Mouse (Mus musculus) erythroblast, adult 5-6 weeks (primary cell): ENCODE results near the gene Kcnk5. TPM values are rescaled to one million over a fixed set of nuclear protein-coding genes. Genes with fewer than 3 reads are reported as not detected.
A peak's percentile ranks its signal among the peaks of the same experiment; 100 is the strongest.

Experiments used
- ATAC-seq: replicated peaks from 2 replicates; pipeline ENCODE4 v1.8.0; 2016; ENCODE audit warnings: moderate number of reproducible peaks, mild to moderate bottlenecking, moderate TSS enrichment, inconsistent platforms; ENCODE audit not compliant: poor library complexity, low FRiP score, severe bottlenecking
- total RNA-seq, 2 experiments: library from RNA; stranded (forward) in 1 of 2; stranded (reverse) in 1 of 2; fragments of 150-400 nt in 1 of 2; fragments of 200-764, 138-1000 nt in 1 of 2; gene quantifications; 2 replicates each; pipeline versions ENCODE4 v1.2.3 to v1.2.4; 2015 to 2017; ENCODE audit warnings: low replicate concordance in 2 of 2

Kcnk5 gene
- total RNA-seq (2015; ENCODE audit: low replicate concordance) (not detected in 2 replicates), total RNA-seq (2017; ENCODE audit: low replicate concordance) (0.26 and 2.0 TPM in 2 replicates)

DNA sequence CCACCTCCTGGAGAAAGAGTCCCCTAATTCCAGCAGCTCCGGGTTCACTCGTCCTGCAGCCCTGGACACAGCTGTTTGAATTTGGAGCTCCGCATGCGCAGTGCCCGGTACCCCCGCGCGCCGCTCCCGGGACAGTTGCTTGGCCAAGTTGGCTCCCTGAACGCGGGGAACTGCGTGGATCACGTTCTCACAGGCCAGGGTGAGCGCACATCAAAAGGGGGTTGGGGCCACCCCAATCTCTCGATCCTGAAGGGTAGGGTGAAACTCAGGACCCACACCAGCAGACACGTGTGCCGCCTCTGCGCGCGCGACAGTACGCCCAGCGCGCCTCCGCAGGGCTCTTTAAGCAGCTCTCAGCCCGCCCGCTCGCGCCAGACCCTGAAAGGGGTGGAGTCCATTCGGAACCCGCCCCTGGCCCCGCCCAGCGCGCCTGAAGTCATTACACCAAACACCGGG, at the start of gene Kcnk5:
Gene Kcnk5, minus strand, starts transcription at position 344 of the 456 bp plus-strand sequence.
- ATAC-seq, result peak; percentile 90

DNA sequence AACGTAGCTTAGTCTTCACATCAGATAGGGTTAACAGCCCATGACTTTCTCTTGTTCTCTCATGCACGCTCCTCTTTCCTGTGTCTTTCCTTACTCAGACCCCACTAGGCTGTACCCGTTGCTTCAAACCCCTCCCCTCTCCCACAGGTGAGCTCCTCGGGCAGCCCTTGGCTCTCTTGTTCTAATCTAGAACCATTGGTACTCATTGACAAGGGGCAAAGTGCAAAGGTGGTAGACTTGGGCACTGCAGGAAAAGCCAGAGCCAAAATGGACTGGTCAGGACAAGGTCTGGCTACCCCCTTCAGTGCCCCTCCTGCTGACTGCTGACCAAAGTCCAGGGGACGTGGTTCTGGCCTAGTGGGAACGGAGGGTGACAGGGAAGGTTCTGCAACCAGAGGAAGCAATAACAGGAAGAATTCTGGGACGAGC, 48.5 kb upstream of the Kcnk5 start:
- ATAC-seq, result no peak

- ATAC-seq, result no peak
These were observed 47.8 kb upstream of the Kcnk5 start for GRCm38 (mm10) chr14:20229437-20229836.

- ATAC-seq, result no peak; the same call in 1 of the 2 replicates
These were observed 46.7 kb upstream of the Kcnk5 start for GRCm38 (mm10) chr14:20228336-20228735.

DNA sequence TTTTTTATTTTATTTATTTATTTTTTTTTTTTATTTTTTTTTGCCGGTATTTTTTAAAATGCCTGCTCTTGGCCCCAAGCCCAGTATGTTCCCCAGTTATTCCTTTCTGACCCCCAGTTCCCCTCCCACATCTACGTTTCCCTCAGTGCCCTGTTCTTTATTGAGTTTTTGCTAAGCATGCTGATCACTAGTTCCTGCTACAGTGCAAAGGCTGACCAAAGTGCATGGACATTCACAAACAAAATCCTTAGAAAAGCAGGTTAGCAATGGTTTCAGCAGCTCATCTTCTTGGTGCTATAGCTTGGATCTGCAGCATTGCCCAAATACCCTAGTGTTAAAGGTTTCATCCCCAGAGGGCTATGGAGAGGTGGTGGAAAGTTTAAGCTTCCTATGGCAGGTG, 45.4 kb upstream of the Kcnk5 start:
- no peak for ATAC-seq

DNA sequence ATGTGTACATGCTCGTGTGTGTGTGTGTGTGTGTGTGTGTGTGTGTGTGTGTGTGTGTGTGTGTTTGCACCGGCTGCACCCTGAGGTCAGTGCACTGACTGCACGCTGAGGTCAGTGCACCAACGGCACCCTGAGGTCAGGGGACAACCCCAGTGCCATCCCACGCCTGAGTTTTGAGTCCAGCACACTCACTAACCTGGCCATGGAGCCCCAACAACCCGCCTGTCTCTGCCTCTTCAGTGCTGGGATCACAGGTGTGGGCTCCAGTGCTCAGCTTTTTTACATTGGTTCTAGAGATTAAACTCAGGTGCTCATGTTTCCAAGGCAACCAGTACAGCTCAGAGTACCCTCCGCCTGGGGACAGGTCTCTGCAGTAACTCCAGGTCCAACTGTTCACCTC, 44.9 kb upstream of the Kcnk5 start:
- no peak for ATAC-seq

DNA sequence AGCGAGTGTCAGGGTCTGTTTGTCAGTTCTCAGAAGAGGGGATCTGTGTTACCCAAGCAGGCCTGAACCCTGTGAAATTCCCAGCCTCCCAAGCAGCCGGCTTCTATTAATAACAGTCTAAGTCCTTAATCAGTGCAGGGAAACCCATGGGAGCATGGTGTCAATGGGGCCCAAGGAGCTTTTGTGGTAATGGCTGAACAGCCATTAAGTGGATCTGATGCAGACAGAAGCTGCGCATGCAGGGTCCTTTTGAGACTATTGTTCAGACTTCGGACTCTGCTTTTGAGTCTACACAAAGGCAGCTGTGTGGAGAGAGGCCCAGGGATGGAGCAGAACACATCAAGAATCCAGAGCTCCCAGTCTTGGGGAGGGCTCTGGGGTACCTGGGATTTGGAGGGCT, 43.9 kb upstream of the Kcnk5 start:
- no peak for ATAC-seq

DNA sequence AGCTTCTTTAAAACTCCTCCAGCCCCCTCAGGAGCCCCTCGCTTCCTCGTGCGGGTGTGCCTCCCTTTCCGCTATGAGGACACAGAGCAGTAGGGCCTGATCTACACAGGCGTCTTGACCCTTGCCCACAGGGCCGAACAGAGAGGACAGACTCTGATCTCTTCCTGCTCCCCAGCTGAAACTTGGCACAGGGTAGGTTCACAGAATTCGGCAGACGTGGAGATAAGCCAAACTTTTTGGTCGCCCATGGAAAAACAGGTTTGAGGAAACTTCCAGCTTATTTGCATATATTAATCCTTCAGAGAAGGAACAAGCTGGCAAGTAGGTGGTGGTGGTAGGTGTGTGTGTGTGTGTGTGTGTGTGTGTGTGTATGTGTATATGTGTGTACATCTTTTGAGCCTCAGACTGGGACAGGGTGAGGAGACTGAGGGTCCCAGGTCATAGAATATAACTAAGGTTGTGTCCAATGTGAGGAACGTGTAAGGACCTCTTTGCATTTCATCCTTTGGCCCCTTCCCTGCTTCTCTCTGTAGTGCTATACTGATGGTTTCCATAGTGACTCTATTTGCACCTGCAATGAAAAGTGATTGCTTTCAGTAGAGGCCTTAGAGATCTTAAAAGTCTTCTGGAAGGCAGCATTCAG, 43.1 kb upstream of the Kcnk5 start:
- ATAC-seq, result no peak

- ATAC-seq, result no peak
These were observed 42.6 kb upstream of the Kcnk5 start for GRCm38 (mm10) chr14:20224163-20224562.

GRCm38 (mm10) chr14:20223253-20223652, 41.6 kb upstream of the Kcnk5 start:
- no peak for ATAC-seq

DNA sequence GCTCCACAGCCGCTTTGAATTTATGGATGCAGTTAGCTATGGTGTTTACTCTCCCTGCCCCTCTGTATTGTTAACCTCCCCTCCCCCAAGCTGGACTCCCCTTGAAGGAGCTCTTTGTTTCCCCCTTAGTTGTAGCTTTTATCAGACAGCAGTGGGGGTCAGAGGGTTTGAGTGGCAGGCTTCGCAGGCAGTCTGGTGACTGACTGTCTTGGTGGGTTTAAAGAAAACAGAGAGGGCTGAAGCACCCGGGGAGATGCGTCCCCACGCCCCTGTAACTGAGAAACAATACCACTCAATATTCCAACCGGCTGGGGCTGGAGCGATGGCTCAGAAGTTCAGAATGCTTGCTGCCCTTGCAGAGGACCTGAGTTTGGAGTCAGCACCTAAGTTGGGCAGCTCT, 39.5 kb upstream of the Kcnk5 start:
- no peak for ATAC-seq

GRCm38 (mm10) chr14:20219849-20220248, 38.2 kb upstream of the Kcnk5 start:
- ATAC-seq, result no peak

GRCm38 (mm10) chr14:20217299-20217864, 35.8 kb upstream of the Kcnk5 start:
- no peak for ATAC-seq

- ATAC-seq, result no peak
These were observed 35.1 kb upstream of the Kcnk5 start for GRCm38 (mm10) chr14:20216561-20217298.

DNA sequence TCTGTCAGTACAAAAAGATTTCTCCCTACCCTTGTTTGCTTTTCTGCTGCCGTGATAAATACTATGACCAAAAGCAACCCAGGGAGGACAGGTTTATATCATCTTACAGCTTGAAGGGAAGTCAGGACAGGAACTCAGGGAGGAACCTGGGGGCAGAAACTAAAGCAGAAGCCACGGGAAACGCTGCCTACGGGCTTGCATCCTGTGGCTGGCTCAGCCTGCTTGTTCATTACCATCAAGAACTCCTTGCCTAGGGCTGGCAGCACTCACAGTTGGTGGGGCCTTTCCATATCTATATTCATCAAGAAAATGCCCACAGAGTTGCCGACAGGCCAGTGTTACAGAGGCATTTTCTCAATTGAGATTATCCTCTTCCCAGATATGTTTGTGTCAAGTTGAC, 34.2 kb upstream of the Kcnk5 start:
- ATAC-seq, result no peak

- no peak for ATAC-seq
These were observed 32.5 kb upstream of the Kcnk5 start for GRCm38 (mm10) chr14:20214125-20214524.

GRCm38 (mm10) chr14:20211754-20212601, 30.4 kb upstream of the Kcnk5 start:
- ATAC-seq, result no peak

GRCm38 (mm10) chr14:20209926-20210325, 28.3 kb upstream of the Kcnk5 start:
- peak; percentile 49; the same call in 1 of the 2 replicates for ATAC-seq

DNA sequence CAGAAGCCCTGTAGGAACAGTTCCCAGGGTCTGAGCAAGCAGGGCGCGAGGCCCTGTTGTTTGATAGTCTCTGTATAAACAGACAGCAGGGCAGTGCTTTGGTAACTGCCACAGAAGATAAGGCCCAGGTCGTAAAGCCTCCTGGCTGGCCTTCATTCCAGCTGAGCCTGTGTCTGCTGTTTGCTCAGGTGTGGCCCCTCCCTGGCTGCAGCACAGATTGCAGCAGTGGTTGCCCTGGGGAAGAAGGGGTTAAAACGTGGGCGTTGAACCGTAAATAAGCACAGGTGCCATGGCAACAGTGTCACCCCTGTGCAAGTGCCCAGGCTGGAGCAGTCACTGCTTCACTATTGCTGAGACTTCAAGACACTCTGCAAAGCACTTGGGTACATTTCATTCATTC, 26.8 kb upstream of the Kcnk5 start:
- no peak for ATAC-seq

DNA sequence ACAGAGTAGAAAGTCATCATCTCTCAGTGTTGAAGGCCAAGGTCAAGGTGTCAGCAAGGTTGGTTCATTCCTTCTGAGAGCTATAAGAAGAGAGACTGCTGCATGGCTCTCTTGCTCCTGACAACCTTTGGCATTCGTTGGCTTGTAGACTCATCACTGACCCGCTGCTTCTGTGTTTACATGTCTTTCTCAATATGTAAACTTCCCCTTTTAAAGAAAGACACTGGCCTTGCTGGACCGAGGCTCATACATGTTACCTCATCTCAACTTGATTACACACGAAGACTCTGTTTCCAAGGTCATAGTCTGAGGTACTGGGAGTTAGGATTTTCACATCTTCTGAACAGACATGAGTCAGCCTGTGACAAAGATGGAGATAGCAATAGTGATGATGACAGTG, 24.1 kb upstream of the Kcnk5 start:
- no peak for ATAC-seq
